Mouse (Mus musculus): ENCODE results near the gene Btbd17.
A peak's percentile ranks its signal among the peaks of the same experiment; 100 is the strongest.

The Btbd17 gene

DNA sequence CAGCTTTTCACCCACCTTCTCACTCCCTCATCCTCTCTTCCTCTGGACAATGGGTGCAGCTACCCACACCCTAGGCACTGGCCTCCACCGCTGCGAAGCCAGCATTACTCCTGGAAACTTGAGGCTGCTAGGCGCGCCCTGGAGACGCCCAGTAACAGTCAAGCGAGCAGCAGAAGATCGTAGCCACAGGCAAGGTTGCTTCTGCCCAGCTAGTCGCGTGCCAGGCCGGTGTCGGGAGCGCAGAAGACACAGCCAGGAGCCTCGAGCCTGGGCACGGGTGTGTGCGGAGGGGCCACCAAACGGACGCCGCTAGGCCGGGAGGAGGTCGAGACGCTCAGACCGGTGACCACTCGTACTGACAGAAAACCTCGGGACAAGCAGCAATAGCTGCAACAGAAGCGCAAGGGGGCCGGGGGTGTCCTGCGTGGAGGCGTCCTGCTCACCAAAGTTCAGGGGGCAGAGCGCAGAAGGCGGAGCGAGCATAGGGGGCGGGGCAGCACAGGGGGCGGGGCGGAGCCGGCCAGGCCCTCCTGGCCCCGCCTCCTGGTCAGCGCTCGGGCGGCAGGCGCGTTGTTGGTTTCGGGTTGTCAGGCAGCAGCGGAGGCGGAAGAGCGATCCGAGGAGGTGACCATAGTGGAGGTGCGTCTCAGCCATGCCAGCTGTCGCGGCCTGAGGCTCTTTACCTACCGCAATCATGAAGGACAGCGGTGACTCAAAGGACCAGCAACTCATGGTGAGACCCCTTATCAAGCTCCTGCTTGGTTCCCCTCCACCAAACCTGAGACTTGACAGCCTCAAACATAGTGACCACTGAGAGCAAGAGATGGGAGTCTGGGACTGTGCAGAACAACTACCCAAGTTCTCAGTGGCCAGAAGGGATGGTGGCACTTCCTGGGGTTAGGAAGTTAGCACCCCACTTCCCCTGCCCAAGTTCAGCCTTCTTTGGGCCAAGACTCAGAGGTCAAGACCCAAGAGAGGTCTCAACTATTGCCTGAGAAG, 30.6 kb downstream of the Btbd17 start, which contains the start of gene Kif19a:
Gene Kif19a (plus strand): TSS at position 569 of the 999 bp plus-strand sequence.
- DNase-seq (ENCODE audit: low spot score): no peak

DNA sequence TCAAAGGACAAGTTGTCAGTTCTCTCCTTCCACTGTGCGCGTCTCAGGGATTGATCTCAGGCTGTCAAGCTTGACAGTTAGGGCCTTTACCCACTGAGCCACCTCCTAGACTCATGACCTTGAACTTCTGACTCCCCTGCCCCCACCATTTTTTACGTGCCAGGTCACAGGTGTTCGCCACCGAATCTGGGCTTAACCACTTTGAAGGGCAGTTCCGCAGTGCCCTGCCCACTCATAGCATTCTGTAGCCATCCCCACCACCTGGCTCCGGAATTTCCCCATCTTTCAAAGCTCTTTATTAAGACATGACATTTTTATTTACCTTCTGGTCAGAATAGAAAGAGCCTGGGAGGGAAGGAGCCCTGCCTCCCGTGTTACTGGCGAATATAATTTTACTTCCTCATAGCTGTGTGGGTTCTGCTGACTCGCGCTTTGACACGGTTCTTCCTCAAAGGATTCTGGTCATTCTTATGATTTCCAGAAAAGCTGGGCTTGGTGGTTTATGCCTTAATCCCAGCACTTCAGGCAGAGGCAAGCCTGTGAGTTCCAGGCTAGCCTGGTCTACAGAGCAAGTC, 48.1 kb downstream of the Btbd17 start:
- no peak for DNase-seq (ENCODE audit: low spot score)

DNA sequence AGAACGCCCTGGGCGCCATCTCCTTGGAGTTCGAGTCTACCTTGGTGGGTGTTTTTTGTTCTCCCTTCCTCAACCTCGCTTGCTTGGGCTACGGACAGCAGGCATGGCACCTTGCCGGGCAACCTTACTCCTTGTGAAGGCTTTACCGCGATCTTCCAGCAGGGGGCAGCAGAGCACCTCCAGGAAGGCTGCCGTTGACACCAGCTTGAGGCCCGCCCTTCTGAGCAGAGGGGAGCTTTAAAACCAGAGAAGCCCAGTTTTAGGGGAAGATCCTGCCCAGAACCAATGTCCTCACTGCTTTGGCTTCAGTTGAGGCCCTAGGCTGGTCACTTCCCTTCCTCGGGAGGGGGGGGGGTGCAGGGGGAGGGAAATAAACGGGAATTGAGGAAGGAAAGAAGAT, 50.6 kb downstream of the Btbd17 start:
- DNase-seq (ENCODE audit: low spot score): peak; percentile 98

DNA sequence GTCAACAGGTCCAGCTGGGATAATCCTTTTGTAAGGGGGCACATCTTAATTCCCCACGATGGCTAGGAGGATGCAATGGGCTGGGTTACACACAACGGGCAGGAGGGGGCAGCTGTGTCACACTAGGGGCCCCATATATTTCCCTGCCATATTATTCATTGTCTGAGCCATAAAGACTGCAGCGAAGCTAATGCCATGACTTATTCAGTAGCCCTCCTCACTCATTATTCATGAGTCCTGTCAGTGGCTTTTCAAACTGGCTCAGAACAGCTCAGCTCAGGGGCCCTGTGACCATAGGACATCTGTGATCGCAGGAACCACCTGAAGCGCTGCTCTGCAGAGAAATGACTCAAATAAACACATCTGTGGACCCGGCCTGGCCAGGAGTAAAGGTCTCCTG, 54.3 kb downstream of the Btbd17 start:
- DNase-seq (ENCODE audit: low spot score): no peak

All from ovary, postnatal 14 days (tissue).